Mouse (Mus musculus): ENCODE data around the gene Gm6525. TPM values are rescaled to one million over a fixed set of nuclear protein-coding genes. Genes with fewer than 3 reads are reported as not detected.
A peak's percentile ranks its signal among the peaks of the same experiment; 100 is the strongest.

Gene Gm6525
- polyA plus RNA-seq, 1 experiment from 2014 or later: 0.76 TPM

DNA sequence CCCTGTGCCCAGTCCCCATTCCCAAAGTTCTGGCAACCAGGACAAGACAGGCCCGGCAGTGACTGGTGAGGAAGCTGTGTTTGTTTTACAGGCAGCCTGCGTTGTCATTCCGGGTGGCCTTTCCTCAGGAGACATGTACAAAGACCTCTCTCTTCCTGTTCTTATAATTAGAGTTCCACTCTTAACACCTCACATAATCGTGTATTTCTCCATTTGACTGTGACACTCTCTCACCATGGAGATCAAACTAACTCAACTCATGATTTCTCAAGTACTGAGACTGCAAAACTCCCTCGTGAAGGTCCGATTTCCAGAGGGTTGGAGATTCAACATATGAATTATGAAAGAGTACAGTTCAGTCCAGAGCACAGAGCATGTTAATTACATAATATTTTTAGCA lies 38.0 kb upstream of the Gm6525 start:
- Histone ChIP-seq H3K4me3 (ENCODE audit: low read depth, low read length) (no peak overlapping the region), H3K4me2 (ENCODE audit: low read depth) (no peak overlapping the region), H3K9ac (ENCODE audit: low read length) (no peak overlapping the region), H3K36me3 (ENCODE audit: control insufficient read depth, insufficient read depth, low read length) (no peaks in the 10 kb centered on the region), H3K27ac (ENCODE audit: low read depth, low read length) (no peak overlapping the region), H3K9me3 (ENCODE audit: control insufficient read depth, low read length) (no peaks in the 10 kb centered on the region), H3K4me1 (ENCODE audit: control insufficient read depth, insufficient read depth, low read length) (no peaks in the 10 kb centered on the region), H3K27me3 (ENCODE audit: control insufficient read depth, insufficient read depth, low read length) (no peaks in the 10 kb centered on the region)
- ATAC-seq (ENCODE audit: insufficient read depth, low FRiP score, low TSS enrichment) (no peak), DNase-seq (ENCODE audit: low spot score) (no peak)
- WGBS: 68% methylated on average over 6 of the region's 6 CpGs

DNA sequence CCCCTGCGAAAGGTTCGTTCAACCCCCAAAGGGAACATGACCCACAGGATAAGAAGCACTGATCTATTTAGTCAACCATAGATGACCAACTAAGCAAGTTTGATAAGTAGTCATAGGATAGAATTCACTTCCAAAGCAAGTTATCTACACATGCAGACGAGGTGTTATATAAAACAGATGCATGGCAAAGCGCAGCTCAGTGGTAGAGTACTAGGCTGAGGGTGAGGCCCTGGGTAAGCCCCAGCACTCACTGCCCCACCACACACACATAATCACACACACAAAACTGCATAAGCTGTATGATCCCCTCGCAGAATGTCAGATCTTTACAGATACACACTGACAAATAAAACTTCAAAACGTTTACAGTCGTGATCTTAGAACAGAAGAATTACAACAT lies 37.4 kb upstream of the Gm6525 start:
- no peaks in the 10 kb centered on the region for H3K4me1 ChIP-seq (ENCODE audit: control insufficient read depth, insufficient read depth, low read length)
- ATAC-seq (ENCODE audit: insufficient read depth, low FRiP score, low TSS enrichment) (no peak), DNase-seq (ENCODE audit: low spot score) (no peak)
- H3K4me2 ChIP-seq (ENCODE audit: low read depth): no peak overlapping the region
- no peak overlapping the region for H3K4me3 ChIP-seq (ENCODE audit: low read depth, low read length)
- no peaks in the 10 kb centered on the region for H3K9me3 ChIP-seq (ENCODE audit: control insufficient read depth, low read length)
- no peak overlapping the region for H3K27ac ChIP-seq (ENCODE audit: low read depth, low read length)
- no peaks in the 10 kb centered on the region for H3K27me3 ChIP-seq (ENCODE audit: control insufficient read depth, insufficient read depth, low read length)
- H3K9ac ChIP-seq (ENCODE audit: low read length): no peak overlapping the region
- 91% methylated on average over 7 of the region's 7 CpGs for WGBS
- no peaks in the 10 kb centered on the region for H3K36me3 ChIP-seq (ENCODE audit: control insufficient read depth, insufficient read depth, low read length)

DNA sequence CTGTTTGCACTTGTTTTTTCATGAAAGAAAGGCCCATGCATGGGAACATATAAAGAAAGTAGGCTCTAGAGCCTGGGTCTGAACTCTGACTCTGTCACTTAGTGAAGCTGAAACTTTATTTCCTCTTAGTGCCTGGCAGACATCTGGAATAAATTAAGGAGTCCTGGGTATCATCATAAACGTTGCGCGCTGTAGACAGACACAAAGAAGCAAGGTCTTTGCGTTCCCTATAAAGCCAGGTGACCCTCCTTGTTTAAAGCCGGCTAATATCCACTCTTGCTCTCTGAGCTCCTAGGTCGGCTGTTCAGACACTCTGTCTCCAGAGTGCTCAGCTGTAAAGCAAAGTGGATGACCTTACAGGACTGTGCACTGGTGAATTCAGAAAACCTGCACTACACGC lies 33.0 kb upstream of the Gm6525 start:
- Histone ChIP-seq H3K36me3 (ENCODE audit: control insufficient read depth, insufficient read depth, low read length) (no peaks in the 10 kb centered on the region), H3K4me3 (ENCODE audit: low read depth, low read length) (no peak overlapping the region), H3K9me3 (ENCODE audit: control insufficient read depth, low read length) (no peaks in the 10 kb centered on the region), H3K27me3 (ENCODE audit: control insufficient read depth, insufficient read depth, low read length) (no peaks in the 10 kb centered on the region), H3K27ac (ENCODE audit: low read depth, low read length) (no peak overlapping the region), H3K4me1 (ENCODE audit: control insufficient read depth, insufficient read depth, low read length) (no peaks in the 10 kb centered on the region), H3K4me2 (ENCODE audit: low read depth) (no peak overlapping the region), H3K9ac (ENCODE audit: low read length) (no peak overlapping the region)
- ATAC-seq (ENCODE audit: insufficient read depth, low FRiP score, low TSS enrichment) (no peak), DNase-seq (ENCODE audit: low spot score) (no peak)
- 54% methylated on average over 7 of the region's 7 CpGs for WGBS

DNA sequence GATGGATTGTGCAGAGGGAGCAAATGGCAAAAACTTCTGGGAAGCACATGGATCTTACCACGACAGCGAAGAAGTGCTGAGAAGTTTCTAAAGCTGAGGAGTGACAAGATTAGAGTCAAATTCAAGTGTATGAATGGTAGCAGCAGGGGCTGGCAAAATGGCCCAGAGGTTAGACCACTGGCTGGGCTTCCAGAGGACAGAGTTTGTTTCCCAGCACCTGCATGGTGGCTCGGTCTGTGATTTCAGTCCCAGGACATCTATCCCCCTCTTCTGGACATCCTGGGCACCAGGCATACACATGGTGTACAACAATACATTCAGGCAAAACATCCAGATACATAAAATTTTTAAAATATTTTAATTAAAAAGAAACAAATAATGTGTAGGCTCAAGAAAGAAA lies 24.1 kb upstream of the Gm6525 start:
- Histone ChIP-seq H3K4me2 (ENCODE audit: low read depth) (no peak overlapping the region), H3K4me3 (ENCODE audit: low read depth, low read length) (no peak overlapping the region), H3K9ac (ENCODE audit: low read length) (no peak overlapping the region), H3K36me3 (ENCODE audit: control insufficient read depth, insufficient read depth, low read length) (no peaks in the 10 kb centered on the region), H3K9me3 (ENCODE audit: control insufficient read depth, low read length) (no peaks in the 10 kb centered on the region), H3K27ac (ENCODE audit: low read depth, low read length) (no peak overlapping the region), H3K27me3 (ENCODE audit: control insufficient read depth, insufficient read depth, low read length) (no peaks in the 10 kb centered on the region), H3K4me1 (ENCODE audit: control insufficient read depth, insufficient read depth, low read length) (no peaks in the 10 kb centered on the region)
- no peak for ATAC-seq (ENCODE audit: insufficient read depth, low FRiP score, low TSS enrichment)
- no peak for DNase-seq (ENCODE audit: low spot score)
- WGBS: 99% methylated on average over 3 of the region's 3 CpGs

DNA sequence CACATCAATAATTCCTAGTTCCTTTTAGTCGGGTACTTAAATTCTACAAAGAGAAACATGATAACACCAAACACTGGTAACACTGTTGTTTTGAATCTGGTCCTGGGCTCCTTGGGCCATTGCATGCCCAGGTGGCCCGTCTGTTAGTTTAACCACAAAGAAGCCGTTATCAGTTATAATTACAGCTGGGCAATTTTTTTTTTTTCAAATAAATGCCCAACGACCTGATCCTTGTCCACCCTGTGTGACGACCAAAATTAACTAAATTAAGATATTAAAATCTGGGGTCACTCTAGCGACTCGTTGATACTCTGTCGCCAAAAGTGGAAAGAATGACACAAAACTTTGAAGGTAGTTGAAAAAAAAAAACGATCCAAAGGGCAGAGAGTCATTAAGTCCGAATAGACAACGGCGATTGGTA lies 19.2 kb upstream of the Gm6525 start:
- Histone ChIP-seq H3K27ac (ENCODE audit: low read depth, low read length) (no peak overlapping the region), H3K9ac (ENCODE audit: low read length) (no peak overlapping the region), H3K4me1 (ENCODE audit: control insufficient read depth, insufficient read depth, low read length) (0 out of 2 replicates have a peak, but pooled peaks cover 2% of the 10 kb centered on the region), H3K9me3 (ENCODE audit: control insufficient read depth, low read length) (no peaks in the 10 kb centered on the region), H3K36me3 (ENCODE audit: control insufficient read depth, insufficient read depth, low read length) (no peaks in the 10 kb centered on the region), H3K4me2 (ENCODE audit: low read depth) (peak overlapping the region; percentile 88), H3K4me3 (ENCODE audit: low read depth, low read length) (no peak overlapping the region; the same call in none of the 2 replicates), H3K27me3 (ENCODE audit: control insufficient read depth, insufficient read depth, low read length) (no peaks in the 10 kb centered on the region)
- WGBS: 6% methylated on average over 12 of the region's 12 CpGs
- no peak for DNase-seq (ENCODE audit: low spot score)
- ATAC-seq (ENCODE audit: insufficient read depth, low FRiP score, low TSS enrichment): no peak

DNA sequence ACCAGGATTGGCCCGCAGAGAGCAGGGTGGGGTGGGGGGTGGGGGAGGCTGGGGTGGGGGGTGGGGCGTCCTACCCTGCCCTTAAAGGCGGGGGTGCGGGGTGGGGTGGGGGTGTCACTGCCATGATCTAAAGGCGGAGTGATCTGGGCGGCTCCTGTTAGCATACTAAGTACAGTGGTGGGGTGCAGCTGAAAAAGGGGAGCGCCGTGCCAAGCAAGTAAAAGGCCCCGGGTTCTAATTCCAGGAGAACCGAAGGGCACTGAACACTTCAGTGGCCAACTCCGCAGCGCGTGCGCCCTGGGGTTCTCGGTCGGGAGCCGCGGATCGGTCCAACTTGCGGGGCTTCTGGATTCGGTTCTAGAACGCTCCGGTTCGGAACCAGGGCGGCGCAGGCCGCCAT lies 18.8 kb upstream of the Gm6525 start:
- Histone ChIP-seq H3K27ac (ENCODE audit: low read depth, low read length) (no peak overlapping the region), H3K27me3 (ENCODE audit: control insufficient read depth, insufficient read depth, low read length) (no peaks in the 10 kb centered on the region), H3K4me2 (ENCODE audit: low read depth) (peak overlapping the region; percentile 88), H3K4me1 (ENCODE audit: control insufficient read depth, insufficient read depth, low read length) (0 out of 2 replicates have a peak, but pooled peaks cover 2% of the 10 kb centered on the region), H3K9ac (ENCODE audit: low read length) (peak overlapping the region; percentile 70), H3K36me3 (ENCODE audit: control insufficient read depth, insufficient read depth, low read length) (no peaks in the 10 kb centered on the region), H3K9me3 (ENCODE audit: control insufficient read depth, low read length) (no peaks in the 10 kb centered on the region), H3K4me3 (ENCODE audit: low read depth, low read length) (peak overlapping the region; percentile 43)
- under 1% methylated on average over 27 of the region's 27 CpGs for WGBS
- ATAC-seq (ENCODE audit: insufficient read depth, low FRiP score, low TSS enrichment): peak; percentile 63
- no peak for DNase-seq (ENCODE audit: low spot score)

DNA sequence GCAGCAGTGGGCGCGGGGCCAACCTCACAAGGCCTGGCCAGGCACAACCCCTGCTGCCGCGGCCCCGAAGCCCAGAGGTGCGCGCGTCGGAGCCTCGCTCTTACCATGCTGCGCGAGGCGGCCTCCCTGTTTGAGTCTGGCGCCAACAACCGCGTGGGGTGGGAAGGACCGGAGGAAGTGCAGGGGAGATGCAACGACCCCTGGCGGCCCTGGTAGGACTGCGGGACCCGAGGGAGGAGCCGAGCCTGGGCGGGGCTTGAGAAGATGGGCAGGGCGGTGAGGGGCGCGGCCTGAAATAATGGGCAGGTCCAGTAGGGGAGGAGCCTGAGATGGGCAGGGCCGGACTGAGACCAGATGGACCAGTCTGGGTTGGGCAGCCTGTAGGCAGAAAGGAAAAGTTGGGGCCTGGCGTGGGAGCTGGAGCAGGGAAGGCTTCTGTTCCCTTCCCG lies 18.3 kb upstream of the Gm6525 start, which contains the start of gene Mnd1:
Gene Mnd1 (minus strand): TSS at position 229 of the 449 bp plus-strand sequence.
- under 1% methylated on average over 29 of the region's 29 CpGs for WGBS
- no peaks in the 10 kb centered on the region for H3K36me3 ChIP-seq (ENCODE audit: control insufficient read depth, insufficient read depth, low read length)
- DNase-seq (ENCODE audit: low spot score): peak; percentile 98
- 0 out of 2 replicates have a peak, but pooled peaks cover 2% of the 10 kb centered on the region for H3K4me1 ChIP-seq (ENCODE audit: control insufficient read depth, insufficient read depth, low read length)
- H3K27me3 ChIP-seq (ENCODE audit: control insufficient read depth, insufficient read depth, low read length): no peaks in the 10 kb centered on the region
- ATAC-seq (ENCODE audit: insufficient read depth, low FRiP score, low TSS enrichment): peak; percentile 99
- H3K9me3 ChIP-seq (ENCODE audit: control insufficient read depth, low read length): no peaks in the 10 kb centered on the region
- H3K4me2 ChIP-seq (ENCODE audit: low read depth): peak within 1 kb of the TSS; percentile 88
- peak within 1 kb of the TSS; percentile 70 for H3K9ac ChIP-seq (ENCODE audit: low read length)
- H3K4me3 ChIP-seq (ENCODE audit: low read depth, low read length): peak within 1 kb of the TSS; percentile 43
- H3K27ac ChIP-seq (ENCODE audit: low read depth, low read length): no peak within 1 kb of the TSS

DNA sequence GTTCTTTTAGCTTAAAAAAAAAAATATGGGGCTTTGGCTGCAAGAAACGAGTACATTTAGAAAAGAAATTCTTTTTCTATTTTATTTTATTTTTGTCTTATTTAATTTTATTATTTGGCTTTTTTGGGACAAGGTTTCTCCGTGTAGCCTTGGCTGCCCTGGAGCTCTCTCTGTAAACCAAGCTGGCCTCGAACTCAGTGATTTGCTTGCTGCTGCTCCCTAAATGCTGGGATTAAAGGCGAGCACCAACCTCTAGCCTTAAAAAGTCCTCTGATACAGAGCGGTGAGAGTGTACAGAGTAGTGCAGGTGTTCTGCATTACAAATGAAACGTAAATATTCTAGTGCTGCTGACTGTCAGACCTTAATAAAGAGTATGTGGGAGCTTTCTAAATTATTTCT lies 17.8 kb upstream of the Gm6525 start:
- no peak overlapping the region for H3K4me2 ChIP-seq (ENCODE audit: low read depth)
- H3K4me1 ChIP-seq (ENCODE audit: control insufficient read depth, insufficient read depth, low read length): 0 out of 2 replicates have a peak, but pooled peaks cover 2% of the 10 kb centered on the region
- H3K36me3 ChIP-seq (ENCODE audit: control insufficient read depth, insufficient read depth, low read length): no peaks in the 10 kb centered on the region
- no peak overlapping the region for H3K9ac ChIP-seq (ENCODE audit: low read length)
- H3K4me3 ChIP-seq (ENCODE audit: low read depth, low read length): no peak overlapping the region
- WGBS: 54% methylated on average over 6 of the region's 6 CpGs
- no peak overlapping the region for H3K27ac ChIP-seq (ENCODE audit: low read depth, low read length)
- H3K27me3 ChIP-seq (ENCODE audit: control insufficient read depth, insufficient read depth, low read length): no peaks in the 10 kb centered on the region
- ATAC-seq (ENCODE audit: insufficient read depth, low FRiP score, low TSS enrichment) (no peak), DNase-seq (ENCODE audit: low spot score) (no peak)
- no peaks in the 10 kb centered on the region for H3K9me3 ChIP-seq (ENCODE audit: control insufficient read depth, low read length)

GRCm38 (mm10) chr3:84157011-84157410 lies 16.9 kb upstream of the Gm6525 start:
- Histone ChIP-seq H3K4me2 (ENCODE audit: low read depth) (no peak overlapping the region), H3K4me1 (ENCODE audit: control insufficient read depth, insufficient read depth, low read length) (0 out of 2 replicates have a peak, but pooled peaks cover 2% of the 10 kb centered on the region), H3K27ac (ENCODE audit: low read depth, low read length) (no peak overlapping the region), H3K4me3 (ENCODE audit: low read depth, low read length) (no peak overlapping the region), H3K27me3 (ENCODE audit: control insufficient read depth, insufficient read depth, low read length) (no peaks in the 10 kb centered on the region), H3K9ac (ENCODE audit: low read length) (no peak overlapping the region), H3K9me3 (ENCODE audit: control insufficient read depth, low read length) (no peaks in the 10 kb centered on the region), H3K36me3 (ENCODE audit: control insufficient read depth, insufficient read depth, low read length) (no peaks in the 10 kb centered on the region)
- WGBS: 59% methylated on average over 4 of the region's 4 CpGs
- ATAC-seq (ENCODE audit: insufficient read depth, low FRiP score, low TSS enrichment) (no peak), DNase-seq (ENCODE audit: low spot score) (no peak)
